Mouse (Mus musculus): ENCODE results near the gene Otos. TPM values are rescaled to one million over a fixed set of nuclear protein-coding genes. Genes with fewer than 3 reads are reported as not detected.

Gene Otos
- total RNA-seq, 4 experiments from 2014 or later, result not detected

- DNase-seq (ENCODE audit: low spot score), result no peak
These were observed 1.6 kb downstream of the Otos start for GRCm38 (mm10) chr1:92647026-92647425.

- no peak for DNase-seq (ENCODE audit: low spot score)
These were observed 2.0 kb downstream of the Otos start for GRCm38 (mm10) chr1:92646601-92647000.

GRCm38 (mm10) chr1:92646111-92646510 lies 2.5 kb downstream of the Otos start:
- no peak for DNase-seq (ENCODE audit: low spot score)

- DNase-seq (ENCODE audit: low spot score), result no peak
These were observed 3.7 kb downstream of the Otos start for GRCm38 (mm10) chr1:92644916-92645315.

GRCm38 (mm10) chr1:92643691-92644090 lies 5.0 kb downstream of the Otos start:
- no peak for DNase-seq (ENCODE audit: low spot score)

GRCm38 (mm10) chr1:92641514-92642272 lies 6.9 kb downstream of the Otos start, which contains the start of gene Cops9:
Gene Cops9 (minus strand): TSS chr1:92641985.
- DNase-seq (ENCODE audit: low spot score), result peak; percentile 86

- no peak for DNase-seq (ENCODE audit: low spot score)
These were observed 8.2 kb downstream of the Otos start for GRCm38 (mm10) chr1:92640393-92640792.

- DNase-seq (ENCODE audit: low spot score), result no peak
These were observed 9.9 kb downstream of the Otos start for GRCm38 (mm10) chr1:92638736-92639135.

GRCm38 (mm10) chr1:92638181-92638580 lies 10.5 kb downstream of the Otos start:
- no peak for DNase-seq (ENCODE audit: low spot score)

- no peak for DNase-seq (ENCODE audit: low spot score)
These were observed 11.0 kb downstream of the Otos start for GRCm38 (mm10) chr1:92637501-92638172.

- DNase-seq (ENCODE audit: low spot score), result no peak
These were observed 12.0 kb downstream of the Otos start for GRCm38 (mm10) chr1:92636676-92637075.

GRCm38 (mm10) chr1:92636015-92636414 lies 12.6 kb downstream of the Otos start:
- no peak for DNase-seq (ENCODE audit: low spot score)

- DNase-seq (ENCODE audit: low spot score), result no peak
These were observed 13.6 kb downstream of the Otos start for GRCm38 (mm10) chr1:92634976-92635599.

- no peak for DNase-seq (ENCODE audit: low spot score)
These were observed 14.1 kb downstream of the Otos start for GRCm38 (mm10) chr1:92634569-92634968.

- DNase-seq (ENCODE audit: low spot score), result no peak
These were observed 14.9 kb downstream of the Otos start for GRCm38 (mm10) chr1:92633726-92634125.

GRCm38 (mm10) chr1:92632948-92633347 lies 15.7 kb downstream of the Otos start:
- no peak for DNase-seq (ENCODE audit: low spot score)

- no peak for DNase-seq (ENCODE audit: low spot score)
These were observed 16.4 kb downstream of the Otos start for GRCm38 (mm10) chr1:92632196-92632595.

- no peak for DNase-seq (ENCODE audit: low spot score)
These were observed 20.4 kb downstream of the Otos start for GRCm38 (mm10) chr1:92628227-92628626.

GRCm38 (mm10) chr1:92618360-92618759 lies 30.3 kb downstream of the Otos start:
- no peak for DNase-seq (ENCODE audit: low spot score)

GRCm38 (mm10) chr1:92617488-92617887 lies 31.2 kb downstream of the Otos start, which contains the start of gene Olfr12:
Gene Olfr12 (plus strand): TSS chr1:92617788.
- DNase-seq (ENCODE audit: low spot score), result no peak

GRCm38 (mm10) chr1:92616046-92616445 lies 32.6 kb downstream of the Otos start:
- no peak for DNase-seq (ENCODE audit: low spot score)

GRCm38 (mm10) chr1:92614516-92614915 lies 34.1 kb downstream of the Otos start:
- no peak for DNase-seq (ENCODE audit: low spot score)

GRCm38 (mm10) chr1:92613175-92613574 lies 35.5 kb downstream of the Otos start:
- no peak for DNase-seq (ENCODE audit: low spot score)

Data from heart, adult 8-10 months (tissue).